Mouse (Mus musculus) thymus, adult 18-20 months (tissue): ENCODE results near the gene Daam2.

Experiments
- DNase-seq, 2 experiments: peaks; one replicate each; pipeline ENCODE4 v3.0.0; 2022; ENCODE audit warnings: mixed read lengths in 2 of 2

The Daam2 gene

DNA sequence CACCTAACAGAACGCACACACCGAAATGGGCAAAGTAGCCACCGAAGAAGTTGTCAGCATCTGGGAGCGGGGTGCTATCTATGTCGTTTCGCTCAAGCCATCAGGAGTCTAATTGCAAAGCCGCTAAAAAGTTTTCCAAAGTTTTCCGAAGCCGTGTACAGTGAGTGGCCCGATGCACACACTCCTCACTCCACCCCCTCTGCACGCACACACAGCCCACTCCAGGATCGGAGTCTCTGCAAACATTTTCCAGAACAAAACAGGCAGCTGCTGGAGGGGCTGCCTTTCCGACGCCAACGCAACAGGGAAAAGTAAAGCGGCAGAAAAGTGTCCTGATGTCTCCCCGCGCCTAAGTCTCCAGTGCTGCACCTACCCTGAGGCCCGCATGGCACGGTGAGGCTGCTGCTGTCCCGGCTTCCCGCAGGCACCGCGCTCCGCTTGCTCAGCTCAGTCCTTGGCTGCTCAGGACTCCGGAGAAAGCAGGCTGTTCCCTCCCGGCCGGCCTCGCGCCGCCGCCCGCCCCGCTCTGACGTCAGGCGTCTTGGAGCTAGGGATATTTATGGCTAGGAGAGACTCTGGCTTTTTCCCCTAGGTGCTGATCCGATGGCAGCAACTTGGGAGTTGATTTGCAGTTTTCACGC, at the start of gene Daam2:
TSS of gene Daam2 (minus strand) at position 514 of the 641 bp plus-strand sequence.
- no peak for DNase-seq

DNA sequence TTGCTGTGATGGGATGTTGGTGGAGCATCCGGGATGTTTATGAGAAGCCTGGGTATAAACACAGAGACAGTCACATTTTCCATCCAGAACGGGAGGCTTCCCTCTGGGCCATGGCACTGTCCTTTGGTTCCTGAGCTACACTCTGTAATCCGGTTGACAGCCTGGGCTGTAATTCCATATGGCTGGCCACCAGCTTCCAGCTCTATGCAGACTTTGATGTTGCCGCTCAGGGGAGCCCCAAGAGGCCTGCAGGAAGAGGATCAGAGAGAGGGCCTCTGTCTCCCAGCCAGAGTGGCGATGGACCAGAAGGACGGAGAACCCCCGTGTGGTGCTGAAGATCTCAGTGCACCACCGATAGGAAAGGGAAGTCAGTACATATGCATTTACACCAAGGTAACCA, 46.2 kb upstream of the Daam2 start:
- no peak for DNase-seq

DNA sequence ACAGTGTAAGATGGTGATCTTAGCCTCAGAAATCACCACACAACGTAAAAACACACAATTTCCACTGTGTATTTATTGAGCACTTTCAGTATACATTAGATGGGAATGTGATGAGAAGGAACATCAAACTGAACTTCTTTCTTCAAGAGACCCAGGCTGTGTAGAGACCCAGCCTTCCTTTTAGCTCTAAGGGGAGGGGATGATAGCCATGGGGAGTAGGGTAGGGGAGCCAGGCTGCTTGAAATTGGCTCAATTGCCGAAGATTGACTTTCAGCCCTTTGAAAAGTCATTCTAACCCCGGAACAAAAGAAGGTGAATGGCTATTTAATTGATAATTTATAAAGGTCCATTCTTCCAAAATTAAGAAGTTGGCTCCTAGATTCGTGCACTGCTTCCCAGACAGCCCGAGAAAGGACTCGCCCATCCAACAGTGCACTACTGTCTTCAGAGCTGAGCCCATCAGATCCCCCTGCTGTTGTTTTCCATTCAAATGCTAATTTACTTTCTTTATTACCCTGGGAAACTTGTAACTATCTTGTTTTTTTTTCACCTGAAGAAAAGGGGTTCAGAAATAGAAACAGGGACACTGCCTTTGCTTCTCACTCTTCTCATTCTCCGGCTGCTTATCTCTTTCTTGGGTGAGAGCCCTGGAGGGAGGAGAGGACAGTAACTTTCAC, 43.3 kb upstream of the Daam2 start:
- DNase-seq, result no peak

DNA sequence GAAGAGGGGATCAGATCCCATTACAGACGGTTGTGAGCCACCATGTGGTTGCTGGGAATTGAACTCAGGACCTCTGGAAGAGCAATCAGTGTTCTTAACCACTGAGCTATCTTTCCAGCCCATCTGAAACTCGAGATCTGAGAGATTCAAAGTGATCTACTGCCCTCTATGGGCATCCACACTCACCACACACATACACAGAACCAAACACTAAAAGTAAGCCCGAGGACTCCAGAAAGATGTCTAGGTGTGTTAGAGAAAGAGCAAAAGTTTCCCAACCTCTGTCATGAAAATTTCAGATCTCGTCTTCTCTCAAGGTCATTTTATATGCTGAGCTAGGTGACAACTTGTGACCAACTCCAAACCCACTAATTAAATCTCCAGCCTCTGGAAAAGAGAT, 41.3 kb upstream of the Daam2 start:
- DNase-seq, result no peak

DNA sequence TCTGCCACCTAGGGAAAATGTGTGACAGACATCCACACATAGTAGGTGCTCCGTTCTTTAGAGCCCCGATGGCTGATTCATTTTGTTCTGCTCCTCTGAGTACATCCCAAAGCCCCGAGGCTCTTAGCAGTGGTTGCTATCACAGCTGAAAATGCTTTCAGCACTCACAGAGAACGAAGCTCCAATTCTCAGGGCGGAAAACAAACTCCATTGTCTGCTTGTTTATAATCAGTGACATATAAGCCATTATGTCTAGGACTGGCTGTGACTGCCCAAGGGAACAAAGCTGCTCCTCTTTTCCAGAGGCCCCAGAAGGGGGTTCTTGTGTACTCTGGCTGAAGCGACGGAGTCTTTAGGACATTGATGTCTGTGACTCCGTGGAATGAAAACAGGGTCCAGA, 25.9 kb upstream of the Daam2 start:
- DNase-seq, result no peak

DNA sequence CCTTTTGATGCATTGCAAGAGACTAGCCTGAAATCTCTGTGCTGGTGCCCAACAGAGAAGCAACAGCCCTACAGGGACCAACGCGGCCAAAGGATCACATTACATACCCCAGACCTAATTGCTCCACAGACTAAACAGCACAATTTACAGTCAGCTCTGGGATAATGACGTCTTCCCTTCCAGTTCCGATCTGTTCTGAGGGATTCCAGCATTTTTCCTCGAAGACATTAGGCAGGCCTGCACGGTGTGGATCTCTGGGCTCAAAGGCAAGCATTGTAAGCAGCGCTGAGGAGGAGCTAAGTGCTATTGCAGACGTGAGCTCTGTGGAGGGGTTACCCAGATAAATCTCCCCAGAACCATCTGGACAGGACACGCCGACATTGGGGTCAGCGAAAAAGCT, 18.3 kb upstream of the Daam2 start:
- no peak for DNase-seq

DNA sequence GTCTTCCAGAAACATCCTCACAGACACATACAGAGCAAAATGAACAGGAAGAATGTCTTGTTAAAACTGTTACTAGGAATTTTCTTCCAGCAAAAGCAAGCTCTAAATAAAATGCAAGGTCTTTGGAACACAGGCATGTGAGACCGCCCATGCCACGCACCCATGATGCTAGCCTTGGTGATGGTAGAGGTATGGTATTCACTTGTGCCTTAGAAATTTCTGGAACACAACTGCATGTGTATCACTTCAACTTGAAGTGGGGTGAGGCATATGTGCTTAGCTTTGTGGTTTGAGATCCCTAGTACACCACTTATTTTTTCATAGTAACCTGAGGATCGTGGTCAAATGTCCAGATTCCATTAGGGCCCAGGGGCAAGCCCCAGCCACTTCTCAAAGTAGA, 13.2 kb upstream of the Daam2 start:
- DNase-seq, result no peak

DNA sequence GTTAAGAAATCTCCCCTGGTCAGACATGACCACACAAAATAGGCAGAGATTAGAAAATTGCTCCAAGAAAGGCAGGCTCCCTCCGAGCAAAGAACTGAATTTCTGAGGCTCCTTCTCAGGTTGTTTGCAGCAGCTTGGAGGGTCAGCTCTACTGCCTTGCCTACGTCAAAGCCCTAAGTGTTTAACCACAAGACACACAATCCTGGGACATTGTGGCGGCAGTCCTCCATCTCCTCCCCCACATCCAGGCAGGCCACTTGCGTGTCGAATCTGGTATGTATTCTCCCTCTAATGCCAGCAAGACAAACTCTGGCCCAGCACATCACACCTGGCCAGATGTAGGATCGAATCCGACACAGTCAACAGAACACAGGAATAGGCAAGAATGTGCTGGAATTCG, 4.6 kb upstream of the Daam2 start:
- DNase-seq, result no peak

DNA sequence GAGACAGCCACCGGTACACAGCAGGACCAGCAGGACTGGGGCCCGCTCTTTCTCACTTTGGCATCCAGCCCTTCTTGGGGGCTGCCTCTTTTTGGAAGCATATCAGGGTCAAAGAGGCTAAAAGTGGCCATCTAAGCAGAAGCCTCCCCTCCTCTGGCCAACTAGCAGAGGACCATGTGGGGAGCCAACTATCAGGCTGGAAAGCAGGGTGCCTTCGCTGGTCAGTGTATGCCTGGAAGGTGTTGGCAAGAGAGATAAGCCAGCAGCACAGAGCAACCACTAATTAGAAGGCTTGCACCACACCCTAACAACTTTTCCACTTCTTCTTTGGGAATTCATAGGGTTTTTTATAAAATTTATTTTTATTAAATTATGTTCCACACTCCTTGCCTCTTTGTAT, 346 bp upstream of the Daam2 start:
- no peak for DNase-seq

DNA sequence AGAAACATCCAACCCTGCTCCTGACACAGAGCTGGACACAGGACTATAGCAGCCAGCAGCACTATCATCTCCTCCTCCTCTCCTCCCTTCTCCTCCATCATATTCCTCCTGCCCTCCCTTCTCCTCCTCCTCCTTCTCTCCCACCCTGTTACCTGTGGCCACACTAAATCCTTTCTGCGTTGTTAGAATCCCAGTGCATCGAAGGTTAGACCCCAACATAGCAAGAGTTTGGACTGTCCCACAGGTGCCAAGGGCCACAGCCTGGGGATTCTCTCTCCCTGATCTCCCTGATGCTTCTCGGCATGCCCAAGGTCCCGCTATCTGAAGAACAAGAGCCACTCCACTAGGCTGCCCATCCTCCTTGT, 745 bp downstream of the Daam2 start:
- DNase-seq, result no peak

DNA sequence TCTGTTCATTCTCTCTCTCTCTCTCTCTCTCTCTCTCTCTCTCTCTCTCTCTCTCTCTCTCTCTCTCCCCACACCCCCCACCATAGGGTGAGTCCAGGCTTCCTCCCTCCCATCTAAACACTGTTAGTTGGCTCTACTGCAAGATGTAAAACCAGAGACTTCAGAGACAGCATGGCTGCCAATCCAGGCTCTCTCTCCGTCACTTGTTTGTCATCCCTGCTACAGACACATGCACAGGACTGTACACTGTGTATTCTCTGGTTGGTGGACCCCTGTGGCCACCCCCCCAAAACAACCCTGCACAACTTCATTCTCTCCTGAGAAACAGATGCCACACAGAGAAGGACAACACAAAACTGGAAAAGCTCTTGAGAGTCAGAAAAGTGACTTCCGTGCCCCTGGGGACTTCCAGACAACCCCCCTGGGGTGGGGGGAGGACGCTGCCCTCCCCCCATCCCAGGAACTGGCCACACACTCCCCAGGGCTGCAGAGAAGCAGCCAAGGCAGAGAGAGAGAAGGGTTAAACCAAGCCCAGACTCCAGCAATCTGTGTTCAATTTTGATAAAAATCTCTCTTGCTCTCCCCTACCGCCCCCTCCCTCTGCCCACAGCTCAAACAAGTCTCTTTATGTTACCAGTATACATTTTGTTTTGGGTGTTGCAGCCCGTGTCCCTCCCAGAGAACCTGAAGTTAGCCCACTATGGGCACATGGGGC, 1.3 kb downstream of the Daam2 start:
- DNase-seq, result no peak

DNA sequence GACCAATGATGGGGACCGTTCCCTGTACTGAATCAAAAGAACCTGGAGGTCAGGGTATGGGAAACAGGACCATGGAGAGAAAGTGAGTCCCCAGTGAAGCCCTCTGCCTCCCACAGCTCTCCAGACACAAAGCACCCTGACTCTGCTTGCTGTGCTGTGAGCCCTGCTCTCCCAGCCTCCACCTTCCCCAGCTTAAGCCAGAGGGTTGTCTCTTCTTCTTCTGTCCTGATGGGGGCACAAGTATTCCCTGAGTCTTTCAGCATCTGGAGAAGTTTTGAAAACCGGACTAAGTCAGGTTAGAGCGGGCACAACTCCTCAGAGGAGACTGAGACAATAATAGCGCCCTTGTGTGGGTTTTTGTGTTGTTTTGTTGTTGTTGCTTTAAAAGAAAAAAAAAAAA, 2.2 kb downstream of the Daam2 start:
- no peak for DNase-seq

DNA sequence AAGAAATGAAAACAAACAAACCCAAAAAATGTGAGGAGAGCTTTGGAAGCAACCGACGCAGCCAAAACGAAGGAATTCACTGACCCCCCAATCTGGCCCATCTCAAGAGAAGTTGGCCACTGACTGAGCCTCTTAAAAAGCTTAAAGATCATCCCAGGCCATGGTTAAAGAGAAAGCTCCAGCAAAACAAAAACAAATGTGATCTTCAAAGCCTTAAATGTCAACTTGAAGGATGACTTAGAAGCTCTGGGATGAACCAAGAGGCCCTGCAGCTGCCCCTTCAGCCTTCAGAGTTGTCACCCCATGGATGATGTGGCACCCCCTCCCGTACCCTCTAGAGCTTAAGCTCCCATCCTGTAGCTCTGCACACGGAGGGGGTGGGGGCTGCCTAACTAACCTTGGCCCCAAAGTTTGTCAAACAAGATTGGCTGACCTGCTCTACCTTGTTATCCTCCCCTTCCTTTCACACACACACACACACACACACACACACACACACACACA, 4.3 kb downstream of the Daam2 start:
- no peak for DNase-seq

DNA sequence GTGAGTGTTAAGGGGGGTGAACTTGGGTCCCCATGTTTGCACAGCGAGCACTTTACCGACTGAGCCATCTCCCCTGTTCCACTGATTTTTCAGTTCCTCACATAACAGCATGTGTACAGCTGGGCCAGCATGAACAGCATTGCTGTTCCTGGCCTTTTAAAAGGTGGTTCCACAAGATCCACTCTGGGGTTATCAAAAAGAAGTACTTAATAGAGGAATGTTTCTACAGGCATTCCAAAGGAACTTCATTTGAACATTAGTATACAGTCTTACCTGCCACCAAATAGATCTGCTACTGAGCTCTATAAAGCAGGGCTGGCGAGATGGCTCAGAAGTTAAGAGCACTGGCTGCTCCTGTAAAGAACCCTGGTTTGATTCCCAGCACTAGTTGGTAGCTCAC, 8.0 kb downstream of the Daam2 start:
- no peak for DNase-seq

DNA sequence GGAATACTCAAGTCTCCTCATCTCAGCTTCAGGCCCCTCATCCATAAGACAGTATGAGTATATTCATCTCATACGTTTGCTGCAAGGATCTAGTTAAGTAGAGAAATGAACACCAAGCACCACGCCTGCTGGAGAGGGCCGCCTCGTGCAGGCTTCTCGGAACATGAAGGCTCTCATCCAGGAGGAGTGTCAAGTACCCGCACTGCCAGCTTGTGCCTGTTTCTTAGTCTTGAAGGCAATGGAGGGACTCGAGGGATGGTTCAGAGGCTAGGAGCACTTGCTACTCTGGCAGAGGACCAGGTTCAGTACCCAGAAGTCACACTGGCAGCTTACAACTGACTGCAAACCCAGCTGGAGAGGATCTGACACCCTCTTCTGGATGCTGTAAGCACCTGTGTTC, 12.2 kb downstream of the Daam2 start:
- DNase-seq, result no peak

DNA sequence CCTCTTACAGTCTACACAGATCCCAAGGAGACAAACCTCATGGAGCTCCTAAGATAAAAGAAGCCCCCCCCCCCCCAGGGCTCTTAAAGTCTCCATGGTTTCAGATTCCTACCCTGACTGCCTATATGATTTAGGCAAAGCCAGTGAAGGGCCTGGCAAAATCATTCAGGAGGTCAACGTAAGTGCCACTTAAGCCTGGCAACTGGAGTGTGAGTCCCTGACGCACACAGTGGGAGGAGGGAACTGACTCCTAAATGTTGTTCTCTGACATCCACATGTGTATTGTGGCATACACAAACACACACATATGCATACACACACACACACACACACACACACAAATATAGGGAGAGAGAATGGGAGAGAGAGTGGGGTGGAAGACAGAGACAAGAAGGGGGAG, 12.7 kb downstream of the Daam2 start:
- DNase-seq, result no peak

DNA sequence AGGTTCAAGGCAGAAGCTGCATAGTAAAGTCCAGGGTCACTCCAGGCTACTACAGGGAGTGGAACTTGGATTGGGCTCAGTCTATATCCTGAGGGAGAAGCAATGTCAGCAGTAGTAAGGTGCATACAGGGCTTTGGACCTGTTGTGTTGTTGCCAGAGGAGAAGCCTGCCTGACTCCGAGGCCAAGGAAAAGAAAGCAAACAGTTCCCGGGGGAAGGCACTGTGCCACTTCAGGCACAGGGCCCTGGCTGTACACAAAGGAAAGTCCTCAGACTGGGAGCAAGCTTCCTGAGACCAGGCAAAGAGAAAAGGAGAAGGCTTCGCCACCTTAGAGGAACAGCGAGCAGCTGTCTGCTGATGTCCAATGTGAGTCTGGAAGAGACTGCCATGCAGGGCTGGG, 18.1 kb downstream of the Daam2 start:
- no peak for DNase-seq

DNA sequence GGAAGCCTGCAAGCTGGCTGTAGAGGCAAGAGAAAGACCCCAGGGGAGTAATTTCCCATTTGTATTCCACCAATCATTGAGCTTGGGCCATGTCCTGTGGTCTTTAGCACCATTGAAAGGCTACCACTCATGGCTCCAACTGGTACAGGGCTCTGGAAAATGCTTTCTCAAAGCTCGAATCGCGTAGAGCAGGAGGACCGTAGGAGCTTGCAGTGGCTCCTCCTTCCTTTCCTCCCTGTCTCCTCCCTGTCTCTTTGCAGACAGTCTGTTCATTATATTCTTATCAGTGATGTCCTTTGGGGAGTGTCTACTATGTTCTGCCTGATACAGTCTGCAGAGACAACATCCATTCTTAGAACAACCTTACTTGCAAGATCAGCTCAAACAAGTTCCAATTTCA, 18.7 kb downstream of the Daam2 start:
- no peak for DNase-seq

DNA sequence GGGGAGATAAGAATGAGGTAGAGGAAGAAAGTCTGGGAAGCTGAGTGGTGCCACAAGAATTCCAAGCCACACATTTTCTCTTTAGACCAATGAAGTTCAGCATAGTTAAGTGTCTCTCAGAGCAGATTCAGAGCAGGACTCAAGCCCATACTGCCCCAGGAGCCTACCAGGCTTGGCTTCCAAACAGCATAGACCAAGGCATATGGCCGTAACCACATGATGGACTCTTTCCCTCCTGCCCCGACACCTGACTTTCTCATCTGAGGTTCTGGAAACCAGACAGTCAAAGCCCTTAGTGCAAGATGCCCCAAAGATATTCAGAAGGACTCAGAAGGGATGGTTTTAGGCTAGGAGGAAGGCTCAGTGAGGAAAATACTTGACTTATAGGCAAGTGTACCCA, 19.6 kb downstream of the Daam2 start:
- DNase-seq, result no peak

DNA sequence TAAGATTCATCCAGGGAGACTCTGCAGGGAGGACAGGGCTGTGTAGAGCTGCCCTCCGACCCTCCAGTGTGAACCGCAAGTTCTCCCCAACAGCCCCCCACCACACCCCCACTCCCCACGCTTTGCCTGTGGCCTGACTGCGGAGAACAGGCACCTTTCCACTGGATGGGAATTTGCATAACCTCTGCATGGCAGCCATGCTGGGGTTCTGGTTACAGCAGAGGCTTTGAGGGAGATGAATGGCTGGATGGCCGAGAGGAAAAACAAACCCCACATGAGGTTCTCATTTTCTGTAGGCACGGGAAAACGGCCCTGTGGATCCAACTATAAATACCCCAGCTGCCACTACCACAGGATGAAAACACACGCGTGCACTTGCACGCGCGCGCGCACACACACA, 23.4 kb downstream of the Daam2 start:
- no peak for DNase-seq

DNA sequence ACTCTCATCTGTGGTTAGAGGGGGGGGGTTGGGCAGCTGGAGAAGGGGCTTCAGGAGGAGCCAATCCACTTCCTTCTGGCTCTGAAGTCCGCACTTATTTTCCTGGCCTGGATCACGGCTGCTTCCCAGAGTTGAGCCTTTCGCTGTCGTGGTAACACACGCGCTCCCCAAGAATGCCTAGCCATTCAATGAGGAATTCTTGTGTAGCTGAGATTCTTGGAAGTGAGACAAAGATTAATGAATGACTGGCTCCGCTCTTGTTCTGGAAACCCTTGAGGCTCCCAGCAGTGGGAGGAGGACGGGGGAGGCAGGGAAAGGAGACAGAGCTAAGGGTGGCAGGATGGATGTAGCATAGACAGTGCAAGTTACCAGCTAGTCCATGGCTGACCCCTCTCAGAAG, 24.9 kb downstream of the Daam2 start:
- no peak for DNase-seq

DNA sequence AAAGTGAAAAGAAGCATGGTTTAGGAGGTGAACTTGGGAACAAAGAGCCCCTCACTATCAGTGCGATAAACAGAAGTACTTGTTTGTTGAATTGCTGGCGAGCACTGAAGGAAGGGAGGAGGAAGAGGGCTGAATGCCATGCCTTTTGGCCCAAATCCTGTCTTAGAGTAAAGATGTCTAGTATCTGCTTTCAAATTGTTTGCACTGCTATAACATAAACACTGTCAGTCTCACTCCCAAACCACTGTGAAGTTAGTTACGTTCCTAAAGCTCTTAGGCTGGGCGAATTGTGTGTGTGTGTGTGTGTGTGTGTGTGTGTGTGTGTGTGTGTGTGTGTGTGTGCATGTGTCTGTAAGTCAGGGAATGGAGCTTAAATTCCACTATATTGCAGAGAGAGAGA, 28.6 kb downstream of the Daam2 start:
- DNase-seq, result no peak

DNA sequence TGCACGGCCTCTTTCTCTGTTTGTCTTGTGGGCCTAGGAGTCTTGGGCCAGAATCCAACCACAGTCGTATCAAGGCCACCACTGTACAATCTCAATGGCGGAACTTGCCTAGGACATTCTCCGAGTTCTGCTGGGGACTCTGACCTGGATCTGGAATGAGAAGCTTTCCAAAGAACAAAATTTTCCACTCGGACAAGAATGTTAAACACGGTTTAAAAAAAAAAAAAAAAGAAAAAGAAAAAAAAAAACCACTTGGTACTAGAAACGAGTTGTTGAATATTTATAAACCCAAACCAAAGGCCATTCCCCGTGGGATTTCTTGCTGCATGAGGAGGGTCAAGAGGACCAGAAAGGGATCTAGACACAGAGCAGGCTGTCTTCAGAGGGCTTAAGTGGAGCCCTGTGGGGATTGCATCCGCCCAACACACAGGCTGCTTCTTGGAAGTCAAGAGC, 29.9 kb downstream of the Daam2 start:
- no peak for DNase-seq

DNA sequence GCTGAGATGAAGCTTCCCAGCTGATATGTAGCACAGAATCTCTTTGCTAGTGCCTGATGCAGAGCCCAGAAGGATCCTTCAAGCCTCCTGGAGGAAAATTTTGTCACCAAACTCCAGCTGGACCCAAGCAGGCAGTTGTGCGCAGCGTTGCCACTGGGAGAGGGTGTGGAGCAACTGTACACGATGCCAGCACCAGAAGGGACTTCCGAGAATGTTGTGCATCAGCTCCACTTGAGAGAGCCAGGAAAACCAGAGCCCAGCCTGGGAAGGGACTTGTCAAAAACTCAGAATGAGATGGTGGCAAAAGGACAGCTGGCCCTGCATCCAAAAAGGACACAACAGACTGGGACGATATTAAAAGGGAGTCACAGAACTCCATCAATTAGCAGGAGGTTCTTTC, 32.5 kb downstream of the Daam2 start:
- no peak for DNase-seq
